14 mouse cellular contexts compared by ENCODE assay signal in the genomic region with DNA sequence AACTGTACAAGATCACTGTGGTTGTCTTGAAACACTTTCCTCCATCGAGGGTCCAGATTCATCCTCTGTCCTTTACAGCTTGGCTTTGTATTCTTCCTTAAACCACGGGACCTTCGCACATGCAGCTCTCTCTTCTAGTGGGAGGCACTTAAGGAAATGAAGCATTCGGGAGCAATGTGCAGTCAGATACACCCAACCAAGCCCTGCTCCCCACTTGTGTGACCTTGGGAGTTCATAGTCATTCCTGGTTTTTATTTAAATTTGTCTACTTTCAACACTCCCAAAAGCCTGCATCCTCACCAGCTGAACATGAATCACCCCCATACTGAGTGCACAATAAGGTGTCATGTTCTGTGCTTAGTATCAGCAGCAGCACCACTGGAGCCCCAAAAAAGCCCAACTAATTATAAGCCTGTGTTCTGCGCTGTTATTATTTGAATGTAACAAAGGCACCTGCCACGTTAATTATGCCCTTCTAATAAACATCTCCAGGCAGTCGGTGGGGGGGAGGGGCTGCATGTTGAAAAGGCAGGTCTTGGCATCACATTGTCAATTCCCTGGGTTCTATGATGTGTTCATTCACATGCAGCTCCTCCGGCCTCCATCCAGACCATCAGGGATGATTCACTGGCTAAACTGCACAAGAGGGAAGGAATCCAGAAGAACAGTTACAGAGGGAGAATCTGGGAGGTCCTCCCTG.
"Had no signal": no experiment of that assay in that cellular context is flagged by ENCODE, and none has a peak within 500 bp of the region (broad histone marks: within the 10 kb centered on the region; RNA-seq: fewer than 3 reads in every experiment).

No protein-coding gene starts in this region.

- H3K9me3 ChIP-seq: kidney, embryonic 15.5 days; limb, embryonic 15.5 days; liver, embryonic 12.5 days; midbrain, embryonic 10.5 days; neural tube, embryonic 13.5 days; stomach, embryonic 15.5 days had no signal

- H3K4me3 ChIP-seq: kidney, embryonic 15.5 days; left cerebral cortex, adult 2 months; limb, embryonic 15.5 days; liver, embryonic 12.5 days; midbrain, embryonic 10.5 days; neural tube, embryonic 13.5 days; stomach, embryonic 15.5 days had no signal

- H3K4me2 ChIP-seq: kidney, embryonic 15.5 days; limb, embryonic 15.5 days; liver, embryonic 12.5 days; lung, embryonic 14.5 days; neural tube, embryonic 13.5 days; stomach, embryonic 15.5 days had no signal

- ATAC-seq: liver, embryonic 12.5 days; midbrain, embryonic 16.5 days had no signal

- H3K36me3 ChIP-seq: kidney, embryonic 15.5 days; limb, embryonic 15.5 days; liver, embryonic 12.5 days; midbrain, embryonic 10.5 days; neural tube, embryonic 13.5 days; stomach, embryonic 15.5 days had no signal

- H3K27me3 ChIP-seq: kidney, embryonic 15.5 days; limb, embryonic 15.5 days; liver, embryonic 12.5 days; neural tube, embryonic 13.5 days; stomach, embryonic 15.5 days had no signal

- DNase-seq: kidney, postnatal 14 days; lung, embryonic 14.5 days; lung, postnatal 10 days; lung, postnatal 4 days; right cerebral cortex, postnatal 14 days; thymus, postnatal 4 days had no signal

- H3K27ac ChIP-seq: kidney, embryonic 15.5 days; left cerebral cortex, adult 2 months; limb, embryonic 15.5 days; liver, embryonic 12.5 days; midbrain, embryonic 10.5 days; neural tube, embryonic 13.5 days; stomach, embryonic 15.5 days had no signal

- H3K4me1 ChIP-seq: kidney, embryonic 15.5 days; limb, embryonic 15.5 days; liver, embryonic 12.5 days; midbrain, embryonic 10.5 days; stomach, embryonic 15.5 days had no signal

- H3K9ac ChIP-seq: kidney, embryonic 15.5 days; limb, embryonic 15.5 days; liver, embryonic 12.5 days; lung, embryonic 14.5 days; neural tube, embryonic 13.5 days; stomach, embryonic 15.5 days had no signal
